Mouse (Mus musculus): ENCODE results near the gene Sbf2.

GRCm38 (mm10) chr7:110636559-110636958, 21.8 kb upstream of the Sbf2 start:
- TF ChIP-seq CTCF (IDR thresholded peaks at IDR 0.05; ENCODE audit: low read depth, low read length) (no peak), POLR2A (IDR thresholded peaks at IDR 0.05; ENCODE audit: extremely low read depth, insufficient read depth, low read length) (no peak)

Data from liver, adult 2 months (tissue).